Mouse (Mus musculus) adrenal gland, adult 8-10 months (tissue): ENCODE data around the gene Dscaml1. TPM values are rescaled to one million over a fixed set of nuclear protein-coding genes. Genes with fewer than 3 reads are reported as not detected.

ENCODE experiments used
- DNase-seq: peaks from one replicate; pipeline ENCODE4 v3.0.0; 2022
- total RNA-seq, 4 experiments: library from RNA; stranded (reverse); gene quantifications; 2 replicates each; pipeline ENCODE4 v1.2.4; 2022

Gene Dscaml1
- total RNA-seq, 4 experiments from 2014 or later: 1.7 to 3.7 (median 2.6) TPM

GRCm38 (mm10) chr9:45412287-45412686 is 14.1 kb upstream of the Dscaml1 start:
- peak; percentile 62 for DNase-seq

- DNase-seq: no peak
Observed at GRCm38 (mm10) chr9:45412700-45413477, 13.5 kb upstream of the Dscaml1 start.

GRCm38 (mm10) chr9:45413478-45414140 is 12.8 kb upstream of the Dscaml1 start:
- no peak for DNase-seq

DNA sequence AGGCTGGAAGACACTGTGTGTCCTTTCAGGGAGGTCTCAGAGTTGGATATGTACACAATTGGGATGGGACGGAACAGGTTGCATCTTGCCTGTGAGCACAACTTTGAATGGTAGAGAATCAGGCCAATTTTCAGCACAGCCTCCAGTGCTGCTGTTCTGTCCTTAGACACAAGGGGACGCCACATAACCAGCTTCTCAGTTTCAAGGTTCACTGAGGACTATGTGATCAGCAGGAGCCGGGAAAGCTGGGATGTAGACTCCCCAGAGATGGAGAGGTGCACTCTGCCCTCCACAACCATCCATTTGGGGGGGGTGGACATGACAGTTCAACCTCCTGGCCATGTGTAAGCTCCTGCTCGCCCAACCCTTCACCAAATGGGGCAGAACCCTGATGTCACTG is 10.5 kb upstream of the Dscaml1 start:
- no peak for DNase-seq

- DNase-seq: no peak
Observed at GRCm38 (mm10) chr9:45417245-45417644, 9.2 kb upstream of the Dscaml1 start.

DNA sequence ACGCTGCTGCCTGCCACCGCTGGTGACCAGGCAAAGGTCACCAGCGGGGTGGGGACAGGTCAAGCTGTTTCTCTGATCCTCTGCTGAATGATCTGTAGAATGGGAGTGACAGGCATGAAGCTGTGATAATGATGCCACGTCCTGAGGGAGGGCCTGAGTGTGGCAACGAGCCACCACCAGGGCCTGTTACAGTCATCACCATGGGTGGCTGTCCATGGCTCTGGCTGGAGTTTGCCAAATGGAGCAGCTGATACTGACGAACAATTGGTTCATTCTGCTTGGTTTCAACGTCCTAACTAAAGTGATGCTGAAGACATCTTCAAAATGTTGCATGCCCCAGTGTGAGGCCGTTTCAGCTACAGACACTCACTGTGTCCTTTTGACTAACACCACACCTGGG is 8.2 kb upstream of the Dscaml1 start:
- DNase-seq: no peak

- DNase-seq: no peak
Observed at GRCm38 (mm10) chr9:45421209-45421608, 5.2 kb upstream of the Dscaml1 start.

DNA sequence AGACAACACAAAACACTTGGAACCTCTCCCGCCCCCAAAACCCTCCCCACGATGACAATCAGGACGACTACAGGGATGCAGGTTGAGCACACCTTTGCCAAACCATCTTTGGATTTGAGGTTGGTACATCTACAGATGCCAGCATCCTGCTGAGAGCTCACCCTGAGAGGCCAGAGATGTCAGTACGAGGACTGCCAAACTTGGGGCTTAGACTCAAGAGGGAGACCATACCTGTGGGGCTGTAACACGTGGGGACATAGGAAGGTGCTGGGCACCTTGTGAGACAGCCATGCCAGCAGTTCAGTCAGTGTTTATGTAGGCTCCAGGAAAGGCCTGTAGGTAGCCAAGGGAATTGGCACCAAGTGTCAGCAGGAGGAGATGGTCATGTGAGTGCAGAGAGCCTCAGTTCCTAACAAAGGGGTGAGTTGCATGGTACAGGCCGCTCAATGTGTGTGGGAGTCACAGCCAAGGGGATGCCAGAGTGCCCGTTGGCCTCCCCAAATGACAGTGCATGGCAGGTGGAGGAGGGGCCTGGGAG is 3.6 kb upstream of the Dscaml1 start:
- no peak for DNase-seq

DNA sequence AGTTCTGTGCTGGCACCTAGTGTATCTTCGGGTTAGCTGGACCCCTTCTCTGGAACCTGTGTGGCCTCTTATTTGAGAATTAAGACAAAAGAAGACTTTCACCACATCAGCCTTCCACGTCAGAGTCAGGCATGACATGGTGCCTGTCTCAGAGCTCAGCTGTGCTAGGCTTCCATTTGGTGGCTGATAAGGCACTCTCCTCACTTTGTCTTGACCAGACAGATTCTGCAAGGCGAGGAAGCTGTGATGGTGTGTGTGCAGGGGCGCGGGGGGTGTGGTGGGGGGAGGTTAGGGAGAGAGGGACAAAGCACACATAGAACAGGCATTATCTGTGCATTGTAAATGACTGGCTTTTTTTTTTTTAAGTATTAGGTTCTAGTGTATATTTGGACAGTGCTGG is 3.0 kb downstream of the Dscaml1 start:
- no peak for DNase-seq

- DNase-seq: no peak
Observed at GRCm38 (mm10) chr9:45429951-45430697, 3.7 kb downstream of the Dscaml1 start.

GRCm38 (mm10) chr9:45430698-45430959 is 4.2 kb downstream of the Dscaml1 start:
- DNase-seq: no peak

DNA sequence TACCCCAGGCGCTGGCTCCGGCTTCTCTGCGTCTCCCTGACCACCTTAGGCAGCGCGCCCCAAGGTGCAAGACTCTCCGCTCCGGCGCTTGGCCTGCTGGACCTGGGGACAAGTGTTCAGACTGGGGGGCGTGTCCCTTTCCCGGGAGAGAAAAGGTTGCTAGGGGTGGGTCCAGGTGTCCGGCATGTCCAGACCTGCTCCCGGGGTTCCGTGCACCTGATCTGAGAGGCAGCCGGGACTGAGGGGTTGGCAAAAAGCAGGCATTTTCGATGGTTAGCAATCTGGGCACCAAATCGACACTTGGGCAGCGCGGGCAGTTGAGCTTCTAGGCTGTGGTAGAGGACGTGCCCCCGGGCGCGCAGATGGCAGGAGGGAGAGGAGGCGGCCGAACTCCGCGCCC is 4.7 kb downstream of the Dscaml1 start:
- DNase-seq: no peak

DNA sequence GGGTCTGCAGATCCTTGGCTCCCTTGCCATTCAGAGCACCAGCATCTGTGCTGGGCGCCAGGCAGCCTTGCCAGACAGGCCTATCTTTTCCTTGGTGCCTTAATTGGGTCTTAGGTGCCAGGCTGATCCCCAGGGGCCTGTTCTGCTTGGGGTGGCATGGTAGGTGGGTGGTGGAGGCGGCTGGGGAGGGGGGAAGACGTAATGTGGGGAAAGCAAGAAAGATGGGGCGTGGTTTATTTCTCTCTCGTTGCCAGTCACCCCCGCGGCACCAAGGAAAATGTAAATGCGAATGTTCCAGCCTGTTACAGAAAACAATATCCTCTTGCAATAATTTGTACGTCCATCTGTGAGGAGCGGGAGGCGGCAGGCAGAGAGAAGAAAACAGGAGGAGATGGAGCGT is 6.2 kb downstream of the Dscaml1 start:
- no peak for DNase-seq

GRCm38 (mm10) chr9:45433119-45433518 is 6.7 kb downstream of the Dscaml1 start:
- DNase-seq: no peak

- no peak for DNase-seq
Observed at GRCm38 (mm10) chr9:45434171-45434570, 7.7 kb downstream of the Dscaml1 start.

DNA sequence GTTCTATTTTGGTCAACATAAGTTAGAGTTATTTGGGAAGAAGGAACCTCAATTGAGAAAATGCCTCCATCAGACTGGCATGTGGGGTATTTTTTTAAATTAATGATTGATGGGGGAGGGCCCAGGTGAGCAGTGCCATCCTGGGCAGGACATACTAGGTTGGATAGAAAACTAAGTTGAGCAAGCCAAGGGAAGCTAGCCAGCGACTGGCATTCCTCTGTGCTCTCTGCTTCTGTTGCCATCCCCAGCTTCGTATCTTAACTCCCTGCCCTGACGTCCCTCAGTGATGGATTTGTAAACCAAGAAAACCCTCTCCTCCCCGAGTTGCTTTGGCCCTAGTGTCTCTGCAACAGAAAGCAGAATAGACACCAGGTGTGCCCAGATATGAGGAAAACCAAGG is 12.6 kb downstream of the Dscaml1 start:
- no peak for DNase-seq

GRCm38 (mm10) chr9:45440083-45440784 is 13.8 kb downstream of the Dscaml1 start:
- no peak for DNase-seq

GRCm38 (mm10) chr9:45444251-45444798 is 17.9 kb downstream of the Dscaml1 start:
- no peak for DNase-seq

GRCm38 (mm10) chr9:45449658-45450057 is 23.2 kb downstream of the Dscaml1 start:
- no peak for DNase-seq

DNA sequence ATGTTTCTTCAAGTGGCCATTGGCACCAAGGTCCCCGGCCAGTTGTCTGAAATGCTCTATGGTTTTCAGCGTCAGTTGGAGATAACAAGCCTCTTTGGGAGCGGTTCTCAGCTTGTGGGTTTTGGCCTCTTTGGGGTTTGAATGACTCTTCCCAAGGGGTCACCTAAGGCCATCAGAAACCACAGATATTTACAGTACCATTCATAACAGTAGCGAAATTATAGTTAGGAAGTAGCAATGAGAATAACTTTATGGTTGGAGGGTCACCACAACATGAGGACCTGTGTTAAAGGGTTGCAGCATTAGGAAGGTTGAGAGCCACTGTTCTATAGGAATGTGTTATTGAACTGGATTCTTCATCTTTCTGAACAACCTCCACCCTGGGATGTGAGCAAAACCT is 24.9 kb downstream of the Dscaml1 start:
- no peak for DNase-seq

- no peak for DNase-seq
Observed at GRCm38 (mm10) chr9:45454032-45454431, 27.6 kb downstream of the Dscaml1 start.

DNA sequence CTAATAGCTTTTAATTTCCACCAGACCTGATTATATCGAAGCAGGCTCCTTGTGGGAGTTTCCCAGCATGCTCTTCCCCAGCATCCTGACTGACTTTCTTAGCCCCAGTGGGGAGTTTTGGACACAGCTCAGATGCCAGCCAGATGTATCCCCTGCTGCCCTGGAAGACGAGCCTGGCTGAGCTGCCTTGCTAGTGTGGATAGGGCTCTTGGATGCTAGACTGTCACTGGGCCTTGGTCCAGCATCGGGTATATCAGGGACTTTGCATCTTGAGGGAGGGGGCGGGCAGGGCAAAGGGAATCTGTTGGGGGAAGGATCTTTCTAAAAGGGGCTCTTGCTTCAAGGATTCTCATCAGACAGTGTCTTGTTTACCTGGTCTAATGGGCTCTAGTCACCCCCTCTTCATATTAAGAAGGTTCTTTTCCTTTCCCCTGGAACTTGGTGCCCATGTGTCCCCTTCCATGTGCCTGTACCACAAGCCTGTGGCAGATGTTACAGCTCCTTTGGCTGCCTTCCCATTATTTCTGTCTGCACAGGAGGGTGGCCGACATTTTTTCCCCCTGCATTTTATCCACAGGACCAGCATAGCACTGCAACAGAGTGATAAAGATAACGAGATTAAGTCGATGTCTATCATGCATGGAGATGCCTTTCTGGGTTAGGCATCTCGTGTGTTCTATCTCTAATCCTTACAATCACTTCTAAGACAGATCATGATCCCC is 28.6 kb downstream of the Dscaml1 start:
- DNase-seq: no peak
